Mouse (Mus musculus) fibroblast of lung, adult 2 months (primary cell): Measurements from ENCODE around the gene Trpv4.

Experiments
- DNase-seq: peaks from one replicate; pipeline ENCODE4 v3.0.0-alpha.2; 2011; ENCODE audit warnings: low read depth

Gene Trpv4

DNA sequence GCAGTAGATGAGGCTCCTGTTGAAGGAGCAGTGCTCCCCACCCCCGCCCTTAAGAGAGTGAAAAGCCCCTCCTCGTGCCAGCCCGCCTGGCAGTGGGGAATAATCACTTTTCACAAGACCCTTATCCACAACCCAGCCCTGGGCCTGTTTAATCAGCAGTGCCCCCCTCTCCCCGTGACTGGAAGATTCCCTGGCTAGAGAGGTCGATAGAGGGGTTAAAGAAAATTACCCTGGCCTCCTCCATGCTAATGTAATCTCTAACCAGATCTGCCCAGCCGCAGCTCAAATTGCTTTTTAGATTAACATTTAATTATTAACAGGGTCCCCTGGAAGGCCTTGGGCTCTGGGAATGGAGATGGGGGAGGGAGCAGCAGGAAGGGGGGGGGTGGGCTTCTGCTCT lies 69.2 kb downstream of the Trpv4 start:
- no peak for DNase-seq

DNA sequence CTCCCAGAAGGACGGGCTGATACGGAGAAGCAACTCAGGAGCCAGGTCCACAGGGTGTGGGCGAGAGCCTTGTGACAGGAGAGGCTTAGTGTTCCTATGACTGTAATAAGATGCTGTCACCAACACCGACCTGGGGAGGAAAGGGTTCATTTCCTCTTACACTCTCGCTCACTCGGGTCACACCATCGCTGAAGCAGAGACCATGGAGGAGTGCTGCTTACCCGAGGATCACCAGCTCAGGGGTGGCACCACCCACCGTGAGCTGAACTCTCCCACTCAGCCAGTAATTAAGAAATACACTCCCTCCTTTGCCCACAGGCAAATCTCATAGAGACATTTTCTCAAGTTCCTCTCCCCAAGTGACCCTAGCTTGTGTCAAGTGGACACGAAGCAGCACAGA lies 69.8 kb downstream of the Trpv4 start:
- DNase-seq, result no peak

DNA sequence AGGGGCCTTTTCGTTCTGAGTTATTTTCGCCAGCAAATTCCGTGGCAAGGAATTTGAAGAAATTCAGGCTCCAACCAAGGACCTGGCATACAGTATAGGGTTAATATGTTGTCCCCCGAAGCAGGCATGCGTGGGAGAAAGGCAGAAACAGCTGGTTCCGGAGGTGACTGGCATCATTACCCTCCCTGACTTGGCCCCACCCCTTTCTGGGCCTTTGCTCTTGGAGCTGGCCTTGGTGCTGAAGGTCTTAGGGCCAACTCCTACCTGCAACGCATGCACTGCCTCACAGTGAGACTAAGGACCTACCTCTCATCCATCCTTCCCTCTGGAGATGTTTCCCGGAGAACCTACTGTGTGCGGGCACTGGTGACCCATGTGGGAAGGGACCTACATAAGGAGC lies 70.3 kb downstream of the Trpv4 start:
- DNase-seq, result no peak

GRCm38 (mm10) chr5:114585682-114586081 lies 72.5 kb downstream of the Trpv4 start:
- DNase-seq, result no peak

DNA sequence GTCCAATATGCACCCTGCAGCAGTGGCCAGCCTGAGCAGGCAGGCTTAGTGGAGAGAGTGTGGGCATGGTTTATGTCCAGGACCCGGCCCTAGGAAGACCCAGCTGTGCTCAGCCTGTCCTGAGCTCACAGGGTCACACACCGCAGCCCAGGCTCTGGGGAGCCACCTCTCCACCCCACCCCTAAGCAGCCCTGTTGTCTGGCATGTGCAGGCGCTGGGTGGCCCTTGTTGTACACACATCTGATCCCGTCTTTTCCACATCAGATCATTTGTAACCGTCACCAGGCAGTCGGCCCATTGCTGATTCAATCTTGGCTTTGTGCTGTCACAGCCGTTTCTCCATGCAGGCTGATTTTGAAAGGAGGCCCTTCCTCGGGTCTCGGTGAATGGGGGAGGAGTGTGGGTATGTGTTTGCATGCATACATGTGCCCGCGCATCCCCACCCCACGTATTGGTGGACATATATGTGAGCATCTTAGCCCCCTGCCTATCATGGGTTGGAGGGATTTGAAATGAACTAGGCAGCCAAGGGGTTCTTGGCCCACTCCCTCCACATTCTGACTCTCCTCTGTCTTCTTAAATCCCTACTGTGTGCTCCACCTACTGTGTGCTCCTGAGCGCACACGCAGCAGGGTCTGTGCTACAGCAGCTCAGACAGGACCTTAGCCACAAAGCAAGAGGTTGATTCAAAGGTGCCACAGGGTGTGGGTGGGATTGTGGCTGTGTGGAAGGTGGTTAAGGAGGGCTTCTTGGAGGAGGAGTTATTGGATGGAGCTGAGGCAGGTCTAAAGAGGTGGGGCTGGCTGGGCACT lies 73.7 kb downstream of the Trpv4 start:
- DNase-seq, result no peak

DNA sequence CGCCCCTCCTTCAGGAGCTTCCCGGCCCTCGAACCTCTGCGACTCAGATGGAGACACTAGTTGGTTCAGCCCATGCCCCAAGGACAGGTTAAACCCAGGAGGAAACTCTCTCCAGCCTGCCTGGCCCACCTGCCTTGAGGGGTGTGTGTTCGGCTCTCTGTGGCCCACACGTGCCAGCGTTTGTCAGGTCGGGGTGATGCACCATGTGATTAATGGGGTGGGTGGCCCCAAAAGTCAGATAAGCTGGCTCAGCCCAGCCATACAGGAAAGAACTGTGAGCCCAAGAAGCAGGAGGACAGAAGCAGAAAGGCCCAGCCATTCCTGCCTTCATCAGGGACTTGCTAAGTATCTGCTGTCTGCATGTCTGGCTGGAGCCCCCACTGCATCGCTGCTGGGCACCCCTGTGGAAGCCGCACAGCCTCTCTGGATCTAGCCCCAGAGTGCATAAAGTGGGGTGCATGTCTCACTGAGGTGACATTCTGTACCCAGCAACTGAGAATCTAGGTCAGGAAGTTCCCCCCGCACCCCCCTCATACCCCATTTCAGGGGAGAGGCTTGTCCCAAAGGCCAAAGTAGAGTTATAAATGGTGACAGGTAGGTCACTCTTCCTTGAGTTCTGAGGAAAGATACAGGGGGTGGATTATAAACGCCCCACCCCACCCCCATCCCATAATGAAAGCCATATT lies 74.6 kb downstream of the Trpv4 start:
- DNase-seq, result no peak

- DNase-seq, result no peak
These were observed 75.2 kb downstream of the Trpv4 start for GRCm38 (mm10) chr5:114583046-114583445.

DNA sequence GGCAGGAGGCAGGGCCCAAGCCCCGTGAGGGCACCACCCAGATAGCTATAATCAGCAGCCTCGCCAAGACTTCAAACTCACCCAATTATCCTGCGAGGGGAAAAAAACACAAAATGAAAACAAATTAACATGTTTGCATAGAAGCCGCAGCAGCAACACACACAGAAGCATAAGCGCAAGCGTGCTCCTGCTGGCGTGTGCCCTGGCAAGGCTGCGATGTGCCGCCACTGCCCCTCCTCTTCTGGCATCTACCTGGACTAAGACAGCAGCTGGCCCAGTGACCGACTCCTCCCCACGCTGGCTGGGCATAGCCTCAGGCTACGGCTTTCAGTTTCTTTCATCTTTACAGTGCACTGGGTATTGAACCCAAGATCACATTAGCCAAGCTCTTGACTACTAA lies 76.7 kb downstream of the Trpv4 start:
- DNase-seq, result no peak

DNA sequence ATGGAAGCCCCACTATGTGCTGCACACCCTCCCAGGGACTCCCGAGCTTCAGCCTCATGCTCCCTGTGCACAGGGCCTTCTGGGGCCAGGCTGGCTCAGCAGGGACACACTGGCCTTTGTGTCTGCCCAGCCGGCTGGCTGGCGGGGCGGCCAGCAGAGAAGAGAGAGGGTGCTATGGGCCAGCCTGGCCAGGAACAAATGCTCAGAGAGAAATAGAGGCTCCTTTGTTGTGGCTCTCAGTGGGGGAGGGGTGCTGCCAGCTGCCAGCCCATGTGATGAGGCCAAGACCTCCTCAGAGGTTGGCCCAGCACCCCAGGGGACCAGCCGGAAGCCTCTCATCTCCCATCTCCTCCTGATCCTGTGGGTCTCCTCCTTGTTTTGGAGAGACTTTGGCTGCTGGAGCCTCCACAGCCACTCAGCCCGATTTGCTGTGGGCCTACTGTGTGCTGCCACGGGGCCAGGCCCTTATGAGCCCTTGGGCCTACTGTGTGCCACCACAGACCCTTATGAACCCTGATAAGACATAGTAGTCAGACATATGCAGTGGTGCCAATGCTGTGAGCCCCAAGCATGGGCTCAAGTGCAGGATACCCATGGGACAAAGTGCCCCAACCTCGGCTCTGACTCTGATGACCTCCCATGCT lies 78.4 kb downstream of the Trpv4 start:
- no peak for DNase-seq

- no peak for DNase-seq
These were observed 79.9 kb downstream of the Trpv4 start for GRCm38 (mm10) chr5:114578361-114578760.

DNA sequence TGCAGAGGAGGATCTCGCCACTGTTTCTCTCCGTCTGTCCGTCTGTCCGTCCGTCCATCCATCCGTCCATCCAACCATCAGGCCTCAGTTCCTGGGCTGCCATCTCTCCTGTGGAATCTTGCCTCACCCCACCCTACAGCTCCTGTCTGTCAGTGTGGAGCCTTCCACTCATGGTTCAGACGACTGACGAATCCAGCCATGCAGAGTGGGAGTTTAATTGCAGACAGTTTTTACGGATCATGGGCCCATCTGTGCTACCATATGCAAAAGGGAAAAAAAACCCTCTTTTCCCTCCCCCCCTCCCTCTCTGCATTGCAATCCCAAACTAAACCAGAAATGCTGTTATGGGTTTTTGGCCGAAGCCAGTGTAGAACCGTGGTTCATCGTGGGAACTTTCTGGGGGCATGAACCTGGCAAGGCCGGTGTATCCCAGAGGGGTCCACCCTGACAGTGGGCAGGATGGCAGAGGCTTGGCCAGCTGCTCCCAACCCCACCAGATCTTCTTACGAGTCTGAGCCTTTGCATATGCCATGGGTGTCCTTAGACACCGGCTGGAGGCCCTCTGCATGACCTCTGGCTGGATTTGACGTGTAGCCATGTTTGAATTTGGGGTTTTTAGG lies 82.1 kb downstream of the Trpv4 start:
- DNase-seq, result no peak

DNA sequence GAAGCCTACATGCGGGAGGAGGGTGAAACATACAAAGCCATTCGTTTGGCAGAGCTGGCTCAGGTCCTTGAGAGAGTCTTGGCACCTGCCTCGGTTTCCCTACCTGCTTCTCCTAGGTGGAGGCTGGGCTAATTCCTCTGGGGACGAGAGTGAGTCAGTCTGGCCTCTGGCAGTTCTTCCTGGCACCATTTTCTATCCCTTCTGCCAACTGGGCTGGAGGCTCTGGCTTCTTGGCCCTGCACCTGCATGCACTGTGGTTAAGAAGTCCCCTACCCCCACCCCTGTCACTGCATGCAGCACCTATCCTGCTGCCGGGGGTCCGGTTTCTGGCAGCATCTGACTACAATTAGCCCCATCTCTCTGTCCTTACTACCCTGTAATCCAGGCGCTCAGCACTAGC lies 82.7 kb downstream of the Trpv4 start:
- peak; percentile 51 for DNase-seq

DNA sequence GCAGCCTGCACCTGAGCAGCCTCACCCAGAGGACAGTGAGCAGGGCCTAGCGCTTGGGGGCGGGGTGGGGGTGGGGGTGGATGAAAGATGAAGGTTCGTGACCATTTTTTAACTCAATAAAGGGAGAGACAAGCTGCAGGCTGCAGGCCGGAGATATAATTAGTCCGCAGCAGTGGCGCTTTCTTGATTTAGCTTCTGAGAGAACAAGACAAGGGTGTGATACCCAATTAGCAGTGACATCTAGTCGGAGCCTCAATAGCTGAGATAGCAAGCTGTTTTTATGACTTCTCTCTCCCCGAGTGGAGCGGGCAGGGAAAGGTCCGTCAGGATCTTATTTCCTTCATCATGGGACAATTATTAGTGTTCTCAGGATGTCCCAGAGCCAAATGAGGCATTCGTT lies 83.2 kb downstream of the Trpv4 start:
- DNase-seq, result no peak

DNA sequence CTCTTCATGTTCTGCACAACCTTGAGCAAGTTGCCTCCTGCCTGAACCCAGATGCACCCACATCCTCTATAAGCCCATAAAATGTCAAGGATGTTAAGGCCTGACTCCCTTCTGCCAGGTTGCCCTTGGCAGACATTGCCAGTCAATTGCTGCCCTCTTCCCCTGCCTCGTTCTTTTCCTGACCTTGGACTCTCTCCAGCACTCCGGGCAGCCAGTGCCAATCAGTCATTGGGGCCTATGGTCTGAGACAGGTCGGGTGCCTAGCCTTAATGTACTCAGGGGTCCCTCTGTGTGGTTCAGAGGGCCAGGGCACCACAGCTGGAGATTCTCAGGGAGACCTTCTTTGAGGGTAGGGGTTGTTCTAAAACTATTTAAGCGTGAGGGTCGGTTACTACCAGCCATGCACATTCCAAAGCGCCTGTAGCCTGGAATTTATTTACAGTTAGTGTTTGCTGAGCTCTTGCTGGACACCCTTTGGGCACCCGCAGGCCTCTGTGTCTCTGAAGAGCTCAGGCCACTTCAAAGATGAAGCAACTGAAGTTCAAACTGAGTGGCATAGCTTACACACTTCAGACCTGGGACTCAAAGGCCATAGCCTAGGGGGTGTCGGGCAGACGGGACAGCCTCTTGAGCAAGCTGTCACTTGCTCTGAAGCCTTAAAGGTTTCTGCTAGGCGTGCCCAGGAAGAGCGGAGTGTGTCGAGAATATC lies 84.1 kb downstream of the Trpv4 start:
- no peak for DNase-seq

- DNase-seq, result no peak
These were observed 85.2 kb downstream of the Trpv4 start for GRCm38 (mm10) chr5:114572997-114573396.
